Mouse (Mus musculus): ENCODE measurements at regions not wholly inside any gene's neighbourhood (a gene's known extent, or its start where the extent isn't known, plus 50 kb on each side); places are given as distances from the start of the nearest gene placed in this dataset.

DNA sequence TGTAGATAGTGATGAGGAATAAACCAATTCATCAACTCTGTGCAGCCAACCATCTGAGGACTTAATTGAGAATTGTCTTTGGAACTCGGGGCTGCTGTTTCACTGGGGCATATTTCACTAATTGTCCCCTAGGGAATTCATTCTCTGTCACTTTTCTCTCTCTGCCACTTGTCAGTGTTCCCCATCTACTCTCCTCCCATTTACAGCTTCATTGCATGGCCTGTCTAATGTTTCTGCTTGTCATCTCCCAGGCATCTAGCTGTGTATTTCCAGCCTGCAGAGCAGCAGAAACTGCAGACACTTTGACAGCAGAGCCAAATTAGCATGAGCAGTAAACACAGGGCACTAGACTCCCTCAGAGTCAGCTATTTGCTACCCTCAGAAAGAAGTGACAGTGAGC, 1105.2 kb downstream of the Ntrk3 start:
- Histone ChIP-seq H3K9me3 (ENCODE audit: low read length) (no peaks in the 10 kb centered on the region), H3K4me1 (ENCODE audit: insufficient read depth) (no peaks in the 10 kb centered on the region), H3K36me3 (replicated peaks; ENCODE audit: insufficient read depth, low read length) (no peaks in the 10 kb centered on the region), H3K27me3 (ENCODE audit: insufficient read depth, low read length) (no peaks in the 10 kb centered on the region), H3K4me2 (ENCODE audit: low read depth, low read length) (no peak overlapping the region), H3K4me3 (ENCODE audit: low read depth, low read length) (no peak overlapping the region), H3K27ac (ENCODE audit: low read depth) (no peak overlapping the region), H3K9ac (replicated peaks) (no peak overlapping the region)
- TF ChIP-seq CTCF (IDR thresholded peaks at IDR 0.05; ENCODE audit: low read depth) (no peak), EP300 (IDR thresholded peaks at IDR 0.05; ENCODE audit: low read depth) (no peak)
- ATAC-seq, result no peak
- no peak for DNase-seq
- 15% methylated on average over 1 of the region's 1 CpGs for WGBS (ENCODE audit: insufficient replicate concordance)

DNA sequence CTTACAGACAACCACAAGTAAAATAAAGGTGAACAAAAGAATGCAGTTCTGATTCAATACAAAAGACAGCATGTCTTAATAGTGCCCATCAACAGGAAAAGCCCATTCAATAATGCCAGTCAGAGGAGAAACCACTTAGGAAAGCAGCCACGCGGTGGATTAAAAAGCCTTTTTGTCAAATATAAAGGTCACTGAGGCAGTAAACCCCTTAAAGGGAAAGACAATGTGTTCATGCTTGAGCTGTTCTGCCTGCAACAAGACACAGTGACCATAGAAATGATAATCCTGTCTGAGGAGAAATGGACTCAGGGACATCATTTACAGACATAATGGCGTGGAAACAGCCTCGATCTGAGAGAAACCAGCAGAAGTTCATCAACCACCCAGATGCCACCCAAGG, 1114.3 kb downstream of the Ntrk3 start:
- no peaks in the 10 kb centered on the region for H3K9me3 ChIP-seq (ENCODE audit: low read length)
- H3K4me3 ChIP-seq (ENCODE audit: low read depth, low read length), result no peak overlapping the region
- TF ChIP-seq CTCF (IDR thresholded peaks at IDR 0.05; ENCODE audit: low read depth), result no peak
- TF ChIP-seq EP300 (IDR thresholded peaks at IDR 0.05; ENCODE audit: low read depth), result no peak
- no peak overlapping the region for H3K27ac ChIP-seq (ENCODE audit: low read depth)
- 78% methylated on average over 4 of the region's 4 CpGs for WGBS (ENCODE audit: insufficient replicate concordance)
- no peaks in the 10 kb centered on the region for H3K36me3 ChIP-seq (replicated peaks; ENCODE audit: insufficient read depth, low read length)
- H3K4me2 ChIP-seq (ENCODE audit: low read depth, low read length), result no peak overlapping the region
- no peak for DNase-seq
- H3K9ac ChIP-seq (replicated peaks), result no peak overlapping the region
- no peaks in the 10 kb centered on the region for H3K4me1 ChIP-seq (ENCODE audit: insufficient read depth)
- no peaks in the 10 kb centered on the region for H3K27me3 ChIP-seq (ENCODE audit: insufficient read depth, low read length)
- ATAC-seq, result no peak

DNA sequence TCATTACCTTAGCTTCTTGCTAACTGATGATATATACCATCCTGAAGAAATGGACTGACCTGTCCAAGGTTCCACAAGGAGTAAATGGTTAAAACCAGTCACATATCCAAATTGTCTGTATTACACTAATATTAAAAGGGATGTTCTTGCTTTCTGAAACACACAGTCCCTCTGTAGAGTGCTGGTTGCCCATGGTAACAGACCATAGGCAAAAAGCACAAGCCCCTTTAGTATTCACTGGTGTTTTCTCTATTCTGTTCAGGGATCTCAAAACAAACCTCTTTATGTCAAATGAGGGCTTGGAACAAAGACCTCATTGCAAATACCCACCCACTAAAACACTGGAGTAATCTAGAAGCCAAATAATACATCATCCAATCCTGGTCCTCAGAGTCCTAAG, 1114.9 kb downstream of the Ntrk3 start:
- TF ChIP-seq CTCF (IDR thresholded peaks at IDR 0.05; ENCODE audit: low read depth), result no peak
- no peak for TF ChIP-seq EP300 (IDR thresholded peaks at IDR 0.05; ENCODE audit: low read depth)
- DNase-seq, result no peak
- H3K4me1 ChIP-seq (ENCODE audit: insufficient read depth), result no peaks in the 10 kb centered on the region
- H3K9me3 ChIP-seq (ENCODE audit: low read length), result no peaks in the 10 kb centered on the region
- no peaks in the 10 kb centered on the region for H3K36me3 ChIP-seq (replicated peaks; ENCODE audit: insufficient read depth, low read length)
- no peak for ATAC-seq
- no peaks in the 10 kb centered on the region for H3K27me3 ChIP-seq (ENCODE audit: insufficient read depth, low read length)
- H3K27ac ChIP-seq (ENCODE audit: low read depth), result no peak overlapping the region
- H3K9ac ChIP-seq (replicated peaks), result no peak overlapping the region
- H3K4me3 ChIP-seq (ENCODE audit: low read depth, low read length), result no peak overlapping the region
- H3K4me2 ChIP-seq (ENCODE audit: low read depth, low read length), result no peak overlapping the region

DNA sequence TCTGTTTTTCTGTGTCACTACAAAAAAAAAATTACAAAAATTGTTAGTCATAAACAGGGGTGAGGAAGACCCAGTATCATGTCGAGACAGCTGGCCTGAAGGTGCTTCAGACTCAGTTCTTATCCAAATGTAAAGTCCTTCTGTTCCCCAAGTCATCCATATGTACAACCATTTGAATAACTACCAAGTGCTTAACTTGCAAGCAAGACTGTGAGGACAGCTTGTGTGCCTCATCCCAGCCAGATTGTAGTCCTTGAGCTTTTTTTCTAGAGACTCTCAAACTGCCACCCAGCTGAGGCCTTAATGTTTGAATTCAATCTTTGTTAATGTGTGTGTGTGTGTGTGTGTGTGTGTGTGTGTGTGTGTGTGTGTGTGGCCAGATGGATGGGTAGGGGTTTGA, 1164.9 kb downstream of the Ntrk3 start:
- Histone ChIP-seq H3K4me3 (ENCODE audit: low read depth, low read length) (no peak overlapping the region), H3K36me3 (replicated peaks; ENCODE audit: insufficient read depth, low read length) (no peaks in the 10 kb centered on the region), H3K4me1 (ENCODE audit: insufficient read depth) (no peaks in the 10 kb centered on the region), H3K9ac (replicated peaks) (no peak overlapping the region), H3K27me3 (ENCODE audit: insufficient read depth, low read length) (no peaks in the 10 kb centered on the region), H3K4me2 (ENCODE audit: low read depth, low read length) (no peak overlapping the region), H3K27ac (ENCODE audit: low read depth) (no peak overlapping the region), H3K9me3 (ENCODE audit: low read length) (no peaks in the 10 kb centered on the region)
- DNase-seq (no peak), ATAC-seq (no peak)
- 48% methylated on average over 1 of the region's 1 CpGs for WGBS (ENCODE audit: insufficient replicate concordance)
- no peak for TF ChIP-seq CTCF (IDR thresholded peaks at IDR 0.05; ENCODE audit: low read depth)
- no peak for TF ChIP-seq EP300 (IDR thresholded peaks at IDR 0.05; ENCODE audit: low read depth)

DNA sequence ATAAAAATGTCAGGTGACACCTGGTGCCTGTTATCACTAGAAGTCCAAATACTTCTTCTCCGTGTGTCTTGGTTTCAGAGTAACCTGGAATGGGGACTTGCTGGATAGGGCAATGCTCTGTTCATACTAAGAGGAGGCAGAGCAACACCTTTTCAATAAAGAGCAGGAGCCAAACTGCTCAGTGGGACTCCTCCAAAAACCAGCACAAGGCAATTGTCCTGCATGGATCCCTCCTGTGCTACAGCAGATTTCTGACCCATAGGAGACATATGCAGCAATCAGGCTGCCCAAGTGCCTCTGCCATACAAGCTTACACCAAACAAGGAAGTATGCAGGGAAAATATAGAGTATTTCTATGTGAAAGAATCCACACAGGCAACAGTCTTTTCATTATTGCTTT, 1178.7 kb downstream of the Ntrk3 start:
- no peak for TF ChIP-seq CTCF (IDR thresholded peaks at IDR 0.05; ENCODE audit: low read depth)
- no peak for TF ChIP-seq EP300 (IDR thresholded peaks at IDR 0.05; ENCODE audit: low read depth)
- Histone ChIP-seq H3K27ac (ENCODE audit: low read depth) (no peak overlapping the region), H3K9me3 (ENCODE audit: low read length) (no peaks in the 10 kb centered on the region), H3K9ac (replicated peaks) (no peak overlapping the region), H3K4me2 (ENCODE audit: low read depth, low read length) (no peak overlapping the region), H3K4me1 (ENCODE audit: insufficient read depth) (no peaks in the 10 kb centered on the region), H3K4me3 (ENCODE audit: low read depth, low read length) (no peak overlapping the region), H3K27me3 (ENCODE audit: insufficient read depth, low read length) (no peaks in the 10 kb centered on the region), H3K36me3 (replicated peaks; ENCODE audit: insufficient read depth, low read length) (no peaks in the 10 kb centered on the region)
- WGBS (ENCODE audit: insufficient replicate concordance), result 36% methylated on average over 1 of the region's 1 CpGs
- ATAC-seq, result no peak
- no peak for DNase-seq

DNA sequence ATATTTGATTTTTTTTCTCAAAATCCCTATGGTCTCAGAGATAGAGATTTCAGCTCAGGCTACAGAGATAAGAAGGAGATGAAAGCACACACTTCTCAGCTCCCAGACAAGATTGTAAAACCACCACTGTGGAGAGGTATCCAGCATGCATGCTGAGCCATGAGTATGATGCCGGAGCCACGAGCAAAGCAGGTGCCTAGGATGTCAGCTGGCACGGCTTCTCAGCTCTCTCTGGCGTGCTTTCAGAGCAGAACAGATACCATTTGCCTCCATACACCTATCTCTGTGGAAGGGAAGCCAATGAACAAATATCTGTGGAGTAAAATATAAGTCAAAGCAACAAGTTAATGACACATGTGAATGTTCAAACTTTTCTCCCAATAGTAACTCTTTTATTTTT, 1179.3 kb downstream of the Ntrk3 start:
- Histone ChIP-seq H3K9ac (replicated peaks) (no peak overlapping the region), H3K9me3 (ENCODE audit: low read length) (no peaks in the 10 kb centered on the region), H3K27me3 (ENCODE audit: insufficient read depth, low read length) (no peaks in the 10 kb centered on the region), H3K27ac (ENCODE audit: low read depth) (no peak overlapping the region), H3K4me3 (ENCODE audit: low read depth, low read length) (no peak overlapping the region), H3K4me1 (ENCODE audit: insufficient read depth) (no peaks in the 10 kb centered on the region), H3K4me2 (ENCODE audit: low read depth, low read length) (no peak overlapping the region), H3K36me3 (replicated peaks; ENCODE audit: insufficient read depth, low read length) (no peaks in the 10 kb centered on the region)
- DNase-seq (no peak), ATAC-seq (no peak)
- TF ChIP-seq EP300 (IDR thresholded peaks at IDR 0.05; ENCODE audit: low read depth), result no peak
- 62% methylated on average over 4 of the region's 4 CpGs for WGBS (ENCODE audit: insufficient replicate concordance)

DNA sequence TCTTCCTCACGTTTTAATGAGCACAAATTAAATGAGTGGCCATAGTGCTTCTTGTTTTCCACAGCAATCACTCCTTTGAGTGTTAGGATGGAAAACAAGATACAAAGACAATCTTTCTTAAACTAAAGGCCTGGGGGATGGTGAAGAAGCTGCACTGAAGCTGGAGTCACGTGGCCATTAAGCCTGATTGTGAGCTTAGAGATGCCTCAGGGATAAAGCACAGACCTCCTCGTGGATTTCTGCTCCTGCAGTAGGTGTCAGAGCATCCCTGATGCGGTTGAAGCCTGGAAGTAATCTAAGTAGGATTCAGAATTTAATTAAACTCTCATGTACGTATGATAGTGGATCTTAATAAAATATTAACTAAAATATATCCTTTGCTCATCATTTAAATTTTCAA, 1200.9 kb downstream of the Ntrk3 start:
- no peak for DNase-seq
- WGBS (ENCODE audit: insufficient replicate concordance), result 38% methylated on average over 5 of the region's 5 CpGs
- Histone ChIP-seq H3K9ac (replicated peaks) (no peak overlapping the region), H3K4me1 (ENCODE audit: insufficient read depth) (no peaks in the 10 kb centered on the region), H3K4me2 (ENCODE audit: low read depth, low read length) (no peak overlapping the region), H3K27ac (ENCODE audit: low read depth) (no peak overlapping the region), H3K4me3 (ENCODE audit: low read depth, low read length) (no peak overlapping the region), H3K9me3 (ENCODE audit: low read length) (no peaks in the 10 kb centered on the region), H3K36me3 (replicated peaks; ENCODE audit: insufficient read depth, low read length) (no peaks in the 10 kb centered on the region), H3K27me3 (ENCODE audit: insufficient read depth, low read length) (no peaks in the 10 kb centered on the region)
- ATAC-seq, result no peak
- no peak for TF ChIP-seq CTCF (IDR thresholded peaks at IDR 0.05; ENCODE audit: low read depth)
- no peak for TF ChIP-seq EP300 (IDR thresholded peaks at IDR 0.05; ENCODE audit: low read depth)
